Mouse (Mus musculus): ENCODE data around the gene Ccn1.

Ccn1 gene

DNA sequence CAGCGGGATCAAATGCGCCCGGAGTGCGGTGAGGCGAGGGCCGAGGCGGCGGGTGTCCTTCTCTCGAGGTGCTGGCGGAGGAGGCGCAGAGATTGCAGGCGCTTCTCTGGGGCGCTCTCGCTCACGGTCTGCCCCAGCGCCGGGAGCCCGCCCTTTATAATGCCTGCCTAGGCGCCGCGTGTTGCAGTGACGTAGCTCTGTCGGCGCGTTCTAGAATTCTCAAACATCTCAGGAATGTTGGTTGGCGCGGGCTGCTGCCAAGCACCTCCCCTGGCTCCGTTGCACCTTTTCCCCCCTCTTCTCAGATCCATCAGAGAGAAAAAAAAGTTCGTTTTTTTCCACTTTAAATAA is at the start of gene Ccn1:
Gene Ccn1 (minus strand): TSS at position 130 of the 351 bp plus-strand sequence.
- no peak for DNase-seq

DNA sequence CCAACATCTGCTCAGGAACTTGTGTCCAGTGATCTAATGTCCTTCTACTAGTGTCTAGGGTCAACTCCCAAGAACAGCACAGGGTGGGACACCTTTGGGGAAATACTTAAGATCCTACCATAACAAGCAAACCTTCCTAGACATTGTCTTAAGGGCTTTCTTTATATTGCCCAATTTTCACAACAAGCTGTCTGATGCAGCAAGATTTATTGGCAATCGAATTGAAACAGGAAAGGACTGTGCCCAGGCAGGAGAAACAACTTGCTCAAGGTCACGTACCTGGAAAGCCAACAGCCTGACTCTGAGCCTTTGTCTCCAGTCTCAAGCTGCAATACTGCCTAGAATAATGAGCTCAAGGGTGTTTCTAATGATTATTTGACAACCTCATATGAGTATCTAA is 43.6 kb upstream of the Ccn1 start:
- DNase-seq, result no peak

DNA sequence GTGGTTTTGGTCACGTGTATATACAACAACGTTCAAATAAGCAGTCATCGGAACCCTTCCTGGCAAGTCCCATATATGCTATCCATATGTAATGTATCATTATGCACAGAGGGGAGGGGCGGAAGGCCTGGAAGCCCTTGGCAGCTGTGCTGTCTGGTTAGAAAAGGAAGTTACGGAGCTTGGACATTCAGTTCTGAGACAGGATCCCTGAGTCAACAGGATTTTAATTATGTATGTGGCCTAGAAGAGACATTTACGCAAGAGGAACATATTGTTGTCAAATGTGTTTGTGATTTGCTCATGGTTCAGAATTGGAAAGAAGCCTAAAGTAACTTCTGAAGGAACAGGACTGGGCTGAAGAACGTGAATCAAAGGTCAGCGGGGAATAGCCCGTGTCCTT is 42.3 kb upstream of the Ccn1 start:
- DNase-seq, result no peak

DNA sequence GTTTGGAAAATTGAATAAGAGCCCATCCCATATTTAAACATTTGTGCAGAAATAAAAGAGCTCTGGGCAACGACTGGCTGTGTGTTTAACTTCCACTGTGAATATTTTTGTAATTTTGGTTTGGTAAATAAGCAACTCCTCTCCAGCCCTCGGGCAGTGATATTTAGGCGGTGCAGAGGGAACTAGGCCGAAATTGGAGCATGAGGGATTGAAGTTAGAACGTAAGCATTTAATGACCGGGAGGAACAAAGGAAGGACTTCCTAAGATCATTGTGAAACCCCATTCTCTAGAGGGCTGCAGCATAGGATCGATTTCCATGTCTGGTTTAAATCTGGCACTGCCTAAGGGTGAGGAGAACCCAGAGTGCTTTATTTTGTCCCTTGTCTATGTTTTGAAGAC is 41.6 kb upstream of the Ccn1 start:
- DNase-seq, result no peak

DNA sequence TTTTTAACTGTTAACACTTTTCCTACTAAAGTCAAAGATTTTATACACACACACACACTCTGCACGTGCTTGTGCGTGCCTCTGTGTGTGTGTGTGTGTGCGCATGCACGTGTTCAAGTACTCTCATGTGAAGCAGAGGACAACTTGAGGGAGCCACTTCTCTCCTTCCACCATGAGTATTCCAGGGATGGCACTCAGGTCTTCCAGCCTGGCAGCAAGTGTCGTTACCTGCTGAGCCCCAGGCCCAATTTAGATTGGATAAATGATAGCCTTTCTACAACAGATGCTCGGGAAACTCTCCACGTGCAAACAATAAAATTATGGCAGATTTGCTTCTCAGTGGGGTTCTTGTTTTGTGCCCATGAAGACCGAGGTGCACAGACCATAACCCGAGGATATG is 39.5 kb upstream of the Ccn1 start:
- no peak for DNase-seq

DNA sequence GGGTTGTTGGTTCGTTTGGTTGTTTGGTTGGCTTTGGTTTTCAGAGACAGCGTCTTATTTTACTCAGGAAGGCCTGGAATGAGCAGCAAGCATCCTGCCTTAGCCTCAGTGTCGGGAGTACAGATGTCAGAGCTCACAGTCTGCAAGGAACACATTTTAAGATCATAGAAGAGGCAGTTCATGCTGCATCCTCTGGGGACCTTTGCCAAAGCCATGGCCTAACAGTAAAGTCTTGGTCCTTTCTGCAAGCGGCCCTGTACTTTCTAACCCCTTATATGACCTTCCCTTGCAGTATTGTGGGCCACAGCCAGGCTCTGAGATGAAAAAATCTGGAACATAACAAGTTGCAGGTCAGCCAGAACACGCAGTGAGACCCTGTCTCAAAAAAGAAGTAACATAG is 38.1 kb upstream of the Ccn1 start:
- DNase-seq, result no peak

DNA sequence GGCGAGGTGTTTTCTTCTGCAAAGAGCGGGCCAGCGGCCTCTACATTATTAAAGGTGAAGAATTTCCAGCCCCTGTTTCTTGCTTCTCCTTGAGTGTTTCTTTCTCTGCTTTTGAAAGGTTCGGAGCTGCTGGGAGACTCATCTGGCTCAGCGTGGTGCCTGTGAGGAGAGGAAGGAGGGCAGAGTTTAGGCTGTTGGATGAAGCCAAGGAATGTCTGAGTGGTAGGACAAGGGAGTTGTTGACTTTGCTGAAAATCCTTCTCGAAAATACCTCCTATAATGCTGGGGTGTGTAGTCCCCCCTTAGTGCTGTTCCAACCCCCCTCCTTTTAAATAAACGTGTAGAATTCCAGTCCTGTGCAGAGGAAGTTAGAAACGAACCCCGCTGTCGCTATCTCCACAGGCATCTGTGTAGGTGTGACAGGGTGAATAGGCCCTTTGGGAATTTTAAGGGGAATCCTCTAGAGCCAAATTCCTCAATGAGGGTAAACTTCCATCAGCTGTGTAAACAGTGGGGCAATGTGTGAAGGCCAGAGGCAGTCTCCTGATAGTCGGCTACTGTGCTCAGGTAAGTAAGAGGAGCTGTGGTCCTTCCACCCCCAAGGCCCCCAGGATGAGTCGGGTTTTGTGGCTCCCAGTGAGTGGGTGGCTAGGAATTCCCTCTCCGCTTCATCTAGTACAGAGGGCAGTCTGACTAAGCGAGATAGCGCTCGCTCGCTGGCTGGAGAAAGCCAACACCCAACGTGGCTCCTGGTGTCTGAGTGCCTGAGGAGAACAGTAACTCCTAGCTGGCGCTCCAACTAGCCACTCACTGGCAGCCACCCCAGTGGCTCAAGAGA is 35.0 kb upstream of the Ccn1 start:
- no peak for DNase-seq

DNA sequence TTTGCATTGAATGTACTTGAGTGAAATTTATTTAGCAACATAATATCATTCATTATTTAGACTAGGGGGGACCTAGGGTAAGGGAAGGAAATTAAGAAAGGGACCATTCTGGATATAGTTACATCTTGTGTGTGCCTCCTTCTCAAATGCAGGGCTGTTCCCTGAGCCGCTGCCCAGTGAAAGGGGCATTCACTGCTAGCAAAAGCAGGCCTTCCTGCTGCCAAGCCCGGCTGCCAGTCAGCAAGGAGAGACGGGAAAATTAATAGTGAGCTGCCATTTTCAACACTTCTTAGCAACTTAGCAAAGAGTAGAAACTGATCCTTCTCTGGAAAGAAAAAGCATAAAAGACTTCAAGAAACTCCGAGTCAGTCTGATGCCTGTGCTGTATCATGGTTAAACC is 34.4 kb upstream of the Ccn1 start:
- DNase-seq, result no peak

DNA sequence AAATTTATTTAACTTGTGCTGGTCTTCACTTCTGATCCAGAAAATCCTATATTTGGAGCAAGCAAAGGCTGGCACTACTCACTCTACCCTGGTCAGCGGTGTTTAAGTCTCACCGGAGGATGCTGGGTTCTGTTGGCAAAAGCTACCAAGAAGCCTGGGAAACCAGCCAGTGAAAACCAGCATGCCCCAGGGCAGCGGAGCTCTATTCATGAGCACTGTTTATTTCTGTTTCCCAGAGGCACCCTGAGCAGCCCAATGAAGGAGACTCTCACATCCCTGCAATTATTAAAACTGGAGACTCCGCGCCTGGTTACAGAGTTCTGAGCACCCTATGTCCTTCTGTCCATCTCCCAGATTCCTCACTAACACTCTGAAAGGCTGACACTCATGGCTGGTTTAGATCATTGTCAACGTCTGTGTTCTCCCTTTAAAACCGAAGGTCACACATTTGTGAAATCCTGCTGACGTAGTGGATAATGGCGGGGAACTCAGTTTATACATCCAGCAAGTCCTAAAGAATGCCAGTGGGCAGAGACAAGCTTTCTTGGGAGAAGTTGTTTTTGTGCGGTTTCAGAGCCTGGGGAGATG is 31.7 kb upstream of the Ccn1 start:
- no peak for DNase-seq

DNA sequence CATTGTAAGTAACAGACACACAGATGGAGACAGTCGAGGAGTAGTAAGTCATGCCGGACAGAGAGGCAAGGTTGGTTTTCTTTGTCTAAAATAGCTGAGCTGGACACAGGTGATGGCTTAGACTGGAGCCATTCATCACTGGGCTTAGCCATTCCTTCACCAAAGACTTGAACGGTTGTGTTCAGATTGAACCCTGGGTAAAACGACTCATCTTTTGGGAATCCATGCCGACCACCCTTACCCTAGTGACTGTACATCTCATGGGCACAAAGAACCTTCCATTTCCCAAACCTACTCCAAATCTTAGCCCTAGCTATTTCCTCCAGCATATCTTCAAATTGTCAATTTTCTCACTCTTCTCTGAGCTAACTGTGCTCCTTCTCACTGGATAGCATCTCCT is 30.9 kb upstream of the Ccn1 start:
- DNase-seq, result no peak

DNA sequence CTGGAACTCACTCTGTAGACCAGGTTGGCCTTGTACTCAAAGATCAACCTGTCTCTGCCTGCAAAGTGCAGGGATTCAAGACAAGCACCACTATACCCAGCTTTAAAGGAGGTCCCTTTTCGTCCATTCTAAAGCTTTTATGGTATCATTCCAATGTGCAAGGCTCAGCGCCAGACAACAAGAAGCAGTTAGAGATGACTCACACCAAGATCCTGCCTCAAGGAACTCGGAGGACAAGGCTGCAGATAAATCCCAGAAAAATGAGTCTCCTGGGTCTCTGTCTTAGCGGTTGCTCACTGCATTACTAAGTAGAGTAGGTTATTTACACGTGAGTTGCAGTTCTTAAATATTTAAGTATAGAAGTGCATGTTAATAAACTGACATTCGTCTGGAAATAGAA is 26.4 kb upstream of the Ccn1 start:
- no peak for DNase-seq

DNA sequence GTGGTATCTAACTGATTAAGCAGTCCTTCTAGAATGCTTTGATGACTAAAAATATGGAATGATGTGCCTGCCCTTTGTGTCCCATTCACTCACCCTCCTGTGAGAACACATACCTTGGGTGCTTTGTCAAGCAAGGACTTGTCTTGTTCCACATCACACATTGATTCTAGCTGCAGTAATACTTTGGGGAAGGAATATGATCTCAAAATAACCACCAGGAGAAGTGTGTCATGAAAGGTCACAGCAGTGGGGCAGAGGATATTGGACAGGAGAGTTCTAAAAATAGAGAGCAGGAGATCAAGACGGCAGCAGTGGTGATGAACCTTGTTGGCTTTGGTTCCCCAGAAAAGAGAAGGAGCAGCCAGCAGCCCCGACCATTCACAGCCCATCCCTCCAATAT is 25.0 kb upstream of the Ccn1 start:
- no peak for DNase-seq

DNA sequence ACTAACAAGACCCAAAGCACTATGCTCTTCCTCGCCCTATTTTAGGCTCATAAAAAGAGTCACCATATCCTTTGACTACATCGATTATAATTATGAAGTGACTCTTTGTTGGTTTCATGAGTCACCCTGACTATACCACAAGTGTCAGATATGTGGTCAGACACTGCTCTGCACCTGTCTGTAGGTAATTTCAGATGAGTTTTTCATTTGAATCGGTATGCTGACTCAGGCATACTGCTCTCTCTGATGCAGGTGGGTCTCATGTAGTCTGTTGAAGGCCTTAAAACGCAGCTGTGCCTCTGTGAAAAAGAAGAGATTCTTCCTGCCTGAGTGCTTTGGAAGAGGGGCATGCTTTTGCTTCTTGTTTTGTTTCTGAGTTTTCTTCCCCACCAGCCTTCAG is 16.6 kb upstream of the Ccn1 start:
- DNase-seq, result no peak

DNA sequence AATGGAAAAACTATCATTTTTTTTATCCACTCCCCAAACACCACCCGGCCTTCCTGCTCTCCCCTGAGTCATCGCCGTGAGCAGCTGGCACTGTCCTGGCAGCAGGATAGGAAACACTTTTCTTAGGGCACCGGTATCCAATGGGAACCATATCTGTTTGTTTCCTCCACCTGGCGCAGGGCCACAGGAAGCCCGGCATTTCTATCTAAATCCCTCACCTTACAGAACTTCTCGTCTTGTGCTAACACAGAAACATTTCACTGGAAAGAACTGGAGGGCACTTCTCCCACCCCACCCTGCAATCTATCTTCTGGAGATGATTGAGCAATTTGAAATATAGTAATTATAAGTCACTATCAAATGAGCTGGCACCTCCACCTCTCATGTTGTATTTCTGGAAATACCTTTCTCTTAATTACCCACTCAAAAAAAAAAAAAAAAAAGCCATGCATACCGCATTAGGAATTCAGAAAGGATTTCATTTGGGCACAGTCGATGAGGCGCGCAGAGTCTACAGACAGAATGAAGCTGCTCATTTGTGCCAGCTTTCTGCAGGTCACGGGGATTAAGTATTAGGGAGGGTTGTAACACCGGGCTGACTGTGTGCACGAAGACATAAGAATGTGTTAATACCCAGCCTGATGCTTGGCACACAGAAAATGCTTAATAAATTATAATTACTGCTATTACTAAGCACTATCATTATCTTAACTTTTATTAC is 7.4 kb upstream of the Ccn1 start:
- DNase-seq, result no peak

DNA sequence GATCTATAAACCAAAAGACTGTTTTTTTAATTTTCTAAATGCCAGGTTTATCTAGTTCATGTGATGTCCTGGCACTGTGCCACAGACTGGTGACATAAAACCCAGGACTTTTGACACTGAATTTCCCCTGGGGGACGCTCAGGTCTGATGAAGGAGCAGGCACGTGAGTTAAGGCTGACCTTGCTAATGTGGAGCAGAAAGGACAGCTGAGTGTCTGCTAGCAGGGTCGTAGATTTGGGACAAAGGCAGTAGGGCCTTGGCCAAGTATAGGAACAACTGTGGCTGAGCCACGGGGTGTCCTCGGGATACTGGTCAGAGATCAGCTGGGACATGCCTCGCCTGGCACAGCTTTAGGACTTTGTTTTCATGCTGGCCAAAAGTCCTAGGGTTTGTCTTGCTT is 5.2 kb upstream of the Ccn1 start:
- DNase-seq, result no peak

DNA sequence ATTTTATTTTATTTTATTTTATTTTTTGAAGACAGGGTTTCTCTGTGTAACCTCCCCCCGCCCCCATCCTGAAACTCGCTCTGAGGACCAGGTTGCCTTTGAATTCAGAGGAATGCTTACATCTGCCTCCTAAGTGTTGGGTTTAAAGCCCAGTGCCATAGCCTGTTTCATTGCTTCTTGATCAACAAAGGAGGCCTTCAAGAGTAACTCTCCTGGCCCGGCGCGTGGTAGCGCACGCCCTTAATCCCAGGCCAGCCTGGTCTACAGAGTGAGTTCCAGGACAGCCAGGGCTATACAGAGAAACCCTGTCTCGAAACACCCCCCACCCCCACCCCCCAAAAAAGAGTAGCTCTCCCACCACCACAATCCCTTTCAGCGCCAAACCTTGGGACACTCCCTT is 4.2 kb upstream of the Ccn1 start:
- DNase-seq, result no peak

DNA sequence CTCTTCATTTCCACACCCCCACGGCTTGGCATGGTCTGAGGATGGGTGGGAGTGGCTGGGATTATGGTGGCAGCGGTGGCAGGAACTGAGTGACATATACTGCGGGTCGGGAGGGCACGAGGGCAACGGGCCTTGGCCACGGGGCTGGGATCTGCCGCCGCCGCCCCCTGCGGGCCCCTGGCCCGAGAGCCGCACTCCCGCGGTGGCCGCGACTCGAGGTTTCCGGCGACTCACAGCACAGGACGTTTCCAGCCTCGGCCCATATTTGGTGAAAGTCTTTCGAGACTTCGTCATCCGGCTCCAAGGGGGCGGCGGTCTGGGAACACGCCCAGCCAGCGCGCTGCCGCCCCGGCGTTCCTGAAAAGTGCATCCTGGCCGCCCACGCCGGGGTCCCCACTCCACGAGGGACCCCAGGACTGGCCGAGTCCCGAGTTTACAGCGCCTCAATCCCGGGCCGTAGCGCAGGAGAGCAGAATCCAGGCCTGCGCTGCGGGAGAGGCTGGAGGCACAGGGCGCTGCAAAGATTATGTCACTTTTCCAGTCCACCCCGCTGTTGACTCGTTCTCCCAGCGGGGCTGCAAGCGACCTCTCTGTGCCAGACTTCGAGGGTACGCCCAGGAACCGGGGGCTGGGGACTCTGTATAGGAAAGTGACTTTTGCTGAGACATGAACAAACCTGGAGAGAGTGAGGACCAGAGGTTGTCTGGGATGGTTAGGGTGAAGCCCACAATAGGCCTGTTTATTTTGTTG is 3.6 kb upstream of the Ccn1 start:
- no peak for DNase-seq

DNA sequence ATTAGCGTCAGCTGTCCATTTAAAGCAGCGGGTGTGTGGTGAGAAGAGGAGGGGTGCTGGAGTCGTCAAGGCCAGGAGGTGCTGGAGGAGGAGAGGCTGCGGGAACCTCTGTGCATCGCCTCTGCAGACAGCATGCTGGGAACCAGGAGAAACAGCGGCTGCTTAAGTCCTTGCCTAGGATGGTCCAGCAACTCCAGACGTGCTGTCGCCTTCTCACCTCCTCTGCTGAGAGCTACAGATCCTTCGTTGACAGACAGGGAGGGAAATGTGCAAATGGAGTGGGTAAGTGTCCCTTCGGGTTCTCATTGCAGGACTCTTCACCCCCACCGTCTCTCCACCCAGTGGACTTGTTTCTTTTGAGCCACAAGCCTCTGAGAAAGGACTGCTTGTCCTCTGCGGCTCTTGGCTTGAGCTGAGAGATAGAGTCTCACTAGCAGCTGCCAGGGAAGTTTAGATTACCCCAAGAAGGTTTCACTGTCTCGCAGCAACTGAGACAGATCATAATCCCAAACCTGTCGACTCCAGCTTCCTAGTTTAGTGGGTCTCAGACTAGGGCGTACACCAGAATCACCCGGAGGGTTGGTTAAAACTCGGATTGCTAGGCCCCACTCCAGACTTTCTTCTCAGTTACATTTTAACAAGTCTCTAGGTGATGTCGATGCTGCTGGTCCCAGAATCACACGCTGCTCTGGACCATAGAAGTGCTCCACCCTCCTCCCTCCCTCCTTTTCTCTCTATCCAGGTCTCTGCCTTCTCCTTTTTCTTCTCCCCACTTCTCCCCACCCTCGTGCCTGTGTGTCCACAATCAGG is 2.7 kb upstream of the Ccn1 start:
- DNase-seq, result no peak

DNA sequence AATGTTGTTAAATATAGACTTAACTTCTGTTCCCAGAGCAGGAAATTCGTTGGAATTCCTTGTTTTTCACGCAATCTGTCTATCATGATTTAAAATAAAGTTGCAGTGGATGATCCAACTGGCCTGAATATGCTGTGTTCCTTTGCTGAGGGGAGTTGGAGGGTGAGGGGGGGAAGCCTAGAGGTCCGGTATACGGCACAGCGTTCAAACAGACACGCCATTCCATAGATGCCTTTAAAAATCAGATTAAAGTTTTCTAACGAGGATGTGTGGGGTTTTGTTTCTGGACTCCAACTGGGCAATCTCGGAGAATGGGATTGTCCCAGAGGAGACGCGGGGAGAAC is 2.2 kb upstream of the Ccn1 start:
- no peak for DNase-seq

DNA sequence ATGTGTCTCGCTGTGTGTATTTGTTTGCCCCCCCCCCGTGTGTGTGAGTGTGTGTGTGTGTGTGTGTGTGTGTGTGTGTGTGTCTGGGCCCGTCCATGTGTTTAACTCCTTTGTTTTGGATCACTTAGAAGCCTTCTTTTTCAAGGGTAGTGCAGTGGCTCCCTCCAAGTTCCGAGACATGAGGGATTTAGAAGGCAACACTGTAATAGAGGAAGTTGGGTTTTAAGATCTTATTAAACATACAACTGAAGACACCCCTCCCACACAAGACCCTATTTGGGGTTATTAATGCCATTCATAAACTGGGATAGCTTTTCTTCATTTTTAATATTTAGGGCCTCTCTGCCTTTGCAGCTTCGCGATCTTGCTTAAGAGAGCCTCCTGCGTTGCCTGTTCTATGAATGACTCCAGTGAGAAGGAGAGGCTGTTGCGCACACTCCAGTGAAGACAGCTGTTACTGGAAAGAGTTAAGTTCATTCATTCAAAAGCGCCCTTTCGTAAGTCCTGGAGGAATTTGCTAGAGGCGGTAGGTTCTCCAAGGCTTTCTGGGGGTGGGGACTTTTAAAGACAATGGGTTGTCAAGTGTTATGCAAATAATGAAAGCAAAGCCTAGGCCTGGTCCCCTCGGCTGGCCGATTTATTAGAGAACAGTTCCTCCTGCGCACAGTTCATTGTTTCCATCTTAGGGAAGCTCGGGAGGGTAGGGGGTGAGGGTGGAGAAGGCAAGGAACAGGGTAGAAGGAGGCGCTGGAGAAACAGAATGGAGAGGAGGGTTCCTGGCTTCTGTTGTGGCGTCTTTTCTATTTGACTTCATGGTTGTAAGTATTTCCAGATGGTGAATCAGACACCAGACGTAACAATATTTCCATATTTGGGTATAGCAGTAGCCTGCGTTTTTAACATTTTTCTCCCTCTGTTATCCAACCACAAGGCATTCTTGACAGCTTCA is 1.5 kb upstream of the Ccn1 start:
- DNase-seq, result no peak

DNA sequence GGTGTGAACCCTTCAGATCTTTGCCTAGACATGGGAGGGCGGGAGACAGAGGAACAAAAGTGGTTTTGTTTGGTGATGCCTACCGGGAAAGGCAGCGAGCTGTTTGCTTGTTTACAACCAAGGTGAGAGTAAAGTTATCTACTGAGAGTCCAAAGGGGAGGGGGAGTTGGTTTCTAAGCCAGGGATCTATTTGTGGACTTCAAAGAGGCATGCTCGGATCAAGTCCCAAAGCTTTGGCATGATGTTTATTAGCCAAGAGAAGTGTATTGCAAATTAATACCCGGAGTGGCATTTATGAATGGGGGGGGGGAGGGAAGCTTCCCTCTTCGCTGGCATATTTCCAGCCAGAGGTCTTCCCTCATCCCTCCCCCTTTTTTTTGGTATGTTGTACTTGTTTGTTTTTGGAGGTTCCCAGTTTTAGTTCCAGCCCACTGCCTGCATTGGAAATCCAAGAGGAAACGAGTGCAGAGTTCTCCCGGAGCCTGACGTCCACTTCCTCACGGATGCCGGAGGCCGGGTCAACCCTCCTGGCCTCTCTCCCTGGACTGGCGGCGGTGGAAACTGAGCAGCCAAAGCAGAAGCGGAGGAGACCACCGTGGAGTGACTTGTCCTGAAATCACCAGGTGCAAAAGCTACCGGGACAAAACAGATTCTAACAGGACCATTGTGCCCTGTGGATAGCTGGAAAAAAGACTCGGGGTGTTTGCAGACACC is 674 bp upstream of the Ccn1 start:
- DNase-seq, result no peak

Measured in B cell, adult 2 months (primary cell).